Mouse (Mus musculus) limb, embryonic 13.5 days (tissue): ENCODE measurements around the gene Gm4981. TPM values are rescaled to one million over a fixed set of nuclear protein-coding genes. Genes with fewer than 3 reads are reported as not detected.
A peak's percentile ranks its signal among the peaks of the same experiment; 100 is the strongest.
"Not testable (repeated sequence)": the region's sequence is repeated elsewhere in the genome, so short reads cannot be mapped to it uniquely, and the experiment has no call there.

Experiments
- ATAC-seq: fragments of 200-750 bp; cut with Nextera tagmentation; 2 replicates; pipeline ENCODE4 v1.8.0; 2017; ENCODE audit warnings: low read depth, moderate number of reproducible peaks, moderate TSS enrichment; ENCODE audit not compliant: low FRiP score
- H3K27ac ChIP-seq: fragments of 300-500 bp; sonication (generic); 2 replicates; pipeline ENCODE4 v1.5.1; 2015; ENCODE audit warnings: inconsistent platforms, mild to moderate bottlenecking, moderate library complexity
- H3K27me3 ChIP-seq: fragments of 300-500 bp; sonication (generic); 2 replicates; pipeline ENCODE4 v1.6.1; 2015; ENCODE audit warnings: mild to moderate bottlenecking, inconsistent platforms
- H3K36me3 ChIP-seq: fragments of 300-500 bp; sonication (generic); 2 replicates; pipeline ENCODE4 v1.6.1; 2015; ENCODE audit warnings: inconsistent platforms, mild to moderate bottlenecking, moderate library complexity
- H3K4me1 ChIP-seq: fragments of 300-500 bp; sonication (generic); 2 replicates; pipeline ENCODE4 v1.6.1; 2015; ENCODE audit warnings: inconsistent platforms
- H3K4me2 ChIP-seq: fragments of 300-500 bp; sonication (generic); replicated peaks from 2 replicates; pipeline ENCODE4 v1.6.1; 2015; ENCODE audit warnings: inconsistent platforms, mild to moderate bottlenecking, moderate library complexity
- H3K4me3 ChIP-seq: fragments of 300-500 bp; sonication (generic); 2 replicates; pipeline ENCODE4 v1.5.1; 2015; ENCODE audit warnings: moderate library complexity, mild to moderate bottlenecking, inconsistent platforms
- H3K9ac ChIP-seq: fragments of 300-500 bp; sonication (generic); 2 replicates; pipeline ENCODE4 v1.6.1; 2015; ENCODE audit warnings: mild to moderate bottlenecking, inconsistent platforms
- H3K9me3 ChIP-seq: fragments of 300-500 bp; sonication (generic); 2 replicates; pipeline ENCODE4 v1.6.1; 2016; ENCODE audit warnings: inconsistent platforms
- WGBS: fragments of 180-500 bp; shearing (Covaris S2); methylation state at CpG from one replicate; pipeline ENCODE4 v1.1.7; 2015; 5-methylcytosine and 5-hydroxymethylcytosine counted together
- polyA plus RNA-seq: library from polyadenylated mRNA; unstranded; fragments of >200 nt; fragmentation: Nextera tagmentation; extraction: Ambion mirVana; gene quantifications from 2 replicates; pipeline ENCODE4 v1.2.1, GENCODE M21; 2015

The Gm4981 gene
- not detected in 2 replicates for polyA plus RNA-seq

- H3K27me3 ChIP-seq: no peaks in the 10 kb centered on the region
- no peaks in the 10 kb centered on the region for H3K36me3 ChIP-seq
- H3K4me3 ChIP-seq: no peak within 1 kb of the TSS
- H3K27ac ChIP-seq: no peak within 1 kb of the TSS
- H3K4me2 ChIP-seq: no peak within 1 kb of the TSS
- ATAC-seq: no peak
- H3K9ac ChIP-seq: no peak within 1 kb of the TSS
- H3K4me1 ChIP-seq: no peaks in the 10 kb centered on the region
- H3K9me3 ChIP-seq: peaks cover 22% of the 10 kb centered on the region
- WGBS: 88% methylated on average over 10 of the region's 10 CpGs
Observed at GRCm38 (mm10) chr10:58236613-58237012, at the start of gene Gm4981. Gm4981 (minus strand) TSS chr10:58236701.

- Histone ChIP-seq H3K36me3 (peaks cover 70% of the 10 kb centered on the region), H3K4me3 (no peak overlapping the region), H3K4me1 (no peaks in the 10 kb centered on the region), H3K4me2 (no peak overlapping the region), H3K27ac (no peak overlapping the region), H3K9ac (no peak overlapping the region), H3K27me3 (no peaks in the 10 kb centered on the region), H3K9me3 (no peaks in the 10 kb centered on the region)
- no peak for ATAC-seq
- 83% methylated on average over 7 of the region's 7 CpGs for WGBS
Observed at GRCm38 (mm10) chr10:58282238-58282637, 45.7 kb upstream of the Gm4981 start.

DNA sequence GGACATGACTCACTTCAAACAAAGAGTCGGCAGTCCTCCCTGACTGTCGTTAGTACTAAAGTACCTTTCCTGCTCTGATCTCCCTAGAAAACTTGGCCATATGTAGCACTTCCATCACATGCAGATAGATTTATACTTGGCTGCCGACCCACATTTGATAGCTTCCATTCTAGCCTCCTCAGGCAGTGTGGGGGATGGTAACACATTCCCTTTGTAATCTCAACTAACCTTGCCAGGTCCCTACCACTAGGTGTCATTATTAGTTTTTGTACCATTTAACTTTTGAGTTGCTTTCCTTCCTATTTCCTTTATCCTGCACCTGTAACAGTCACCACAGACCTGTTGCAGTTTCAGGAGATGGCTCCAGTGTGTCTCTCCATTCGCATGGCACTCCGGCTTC, 22.0 kb upstream of the Gm4981 start:
- no peak overlapping the region for H3K9ac ChIP-seq
- no peak overlapping the region for H3K4me3 ChIP-seq
- H3K27ac ChIP-seq: no peak overlapping the region
- no peak for ATAC-seq
- no peaks in the 10 kb centered on the region for H3K9me3 ChIP-seq
- H3K36me3 ChIP-seq: peaks cover 34% of the 10 kb centered on the region
- H3K27me3 ChIP-seq: no peaks in the 10 kb centered on the region
- peaks cover 10% of the 10 kb centered on the region for H3K4me1 ChIP-seq
- WGBS: 61% methylated on average over 5 of the region's 5 CpGs
- no peak overlapping the region for H3K4me2 ChIP-seq

DNA sequence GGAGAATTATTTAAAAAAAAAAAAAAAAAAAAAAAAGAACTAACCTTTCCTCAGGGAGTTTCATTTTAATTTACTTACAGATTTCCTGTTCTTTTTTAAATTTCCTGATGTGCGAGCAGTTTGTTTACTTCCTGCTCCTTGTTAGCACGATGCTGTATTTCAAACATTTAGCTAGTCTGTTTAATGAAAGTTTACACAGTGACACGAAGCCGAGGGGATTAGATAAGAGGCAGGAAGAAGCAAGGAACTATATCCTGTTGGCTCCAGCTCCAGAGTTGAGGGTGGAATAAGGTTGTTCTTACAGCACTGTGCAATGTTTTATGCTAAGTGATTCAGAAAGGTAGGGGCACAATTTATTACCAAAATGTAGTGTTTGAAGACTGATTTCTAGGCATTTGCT, 19.5 kb upstream of the Gm4981 start:
- Histone ChIP-seq H3K27me3 (no peaks in the 10 kb centered on the region), H3K4me2 (peak overlapping the region; percentile 66), H3K4me3 (peak overlapping the region; percentile 84), H3K27ac (no peak overlapping the region; the same call in 1 of the 2 replicates), H3K9me3 (no peaks in the 10 kb centered on the region), H3K36me3 (peaks cover 21% of the 10 kb centered on the region), H3K4me1 (peaks cover 10% of the 10 kb centered on the region), H3K9ac (peak overlapping the region; percentile 84)
- WGBS: 5% methylated on average over 4 of the region's 4 CpGs
- ATAC-seq: no peak

DNA sequence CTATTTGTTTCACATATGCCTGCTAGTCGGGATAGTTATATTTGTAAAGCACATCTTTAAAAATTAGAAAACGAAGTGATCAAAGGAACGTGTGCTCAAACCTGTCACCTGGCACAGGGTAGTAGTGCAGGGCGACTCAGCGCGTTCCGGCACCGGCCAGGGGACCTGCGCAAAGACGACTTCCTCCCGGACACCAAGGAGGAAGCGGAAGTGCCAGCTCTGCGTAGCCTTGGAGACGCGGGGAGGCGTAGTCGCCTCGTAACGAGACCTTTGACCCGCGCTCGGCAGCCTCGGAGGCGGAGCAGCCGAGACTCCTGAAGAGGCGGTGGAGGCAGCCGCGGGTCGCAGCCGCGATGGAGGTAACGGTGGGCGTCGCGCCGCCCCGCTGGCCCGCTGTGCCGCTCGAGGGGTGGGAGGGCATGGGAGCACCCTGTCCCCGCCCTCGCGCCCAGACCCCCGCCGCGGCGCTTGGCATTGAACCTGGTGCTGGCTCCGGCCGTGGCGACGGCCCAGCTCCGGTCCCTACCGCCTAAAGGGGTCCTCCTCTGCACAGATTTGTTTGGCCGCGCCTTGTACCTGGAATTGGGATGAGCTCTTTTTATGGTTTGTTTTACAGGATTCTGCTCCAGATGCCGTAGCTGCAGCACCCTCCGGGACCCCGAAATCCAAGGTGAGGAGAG, 18.9 kb upstream of the Gm4981 start, which contains the start of gene Gcc2:
Gcc2 (plus strand) TSS at position 285 of the 680 bp plus-strand sequence.
- Histone ChIP-seq H3K4me3 (peak within 1 kb of the TSS; percentile 84), H3K27me3 (no peaks in the 10 kb centered on the region), H3K9ac (peak within 1 kb of the TSS; percentile 84), H3K4me1 (peaks cover 10% of the 10 kb centered on the region), H3K27ac (peak within 1 kb of the TSS; percentile 58; the same call in 1 of the 2 replicates), H3K9me3 (no peaks in the 10 kb centered on the region), H3K36me3 (peaks cover 18% of the 10 kb centered on the region), H3K4me2 (peak within 1 kb of the TSS; percentile 66)
- ATAC-seq: peak; percentile 99
- under 1% methylated on average over 58 of the region's 58 CpGs for WGBS

- H3K9ac ChIP-seq: peak overlapping the region; percentile 55
- no peak for ATAC-seq
- H3K4me2 ChIP-seq: peak overlapping the region; percentile 66
- H3K9me3 ChIP-seq: no peaks in the 10 kb centered on the region
- peaks cover 10% of the 10 kb centered on the region for H3K4me1 ChIP-seq
- H3K27ac ChIP-seq: no peak overlapping the region
- WGBS: 46% methylated on average over 6 of the region's 6 CpGs
- peak overlapping the region; percentile 84 for H3K4me3 ChIP-seq
- no peaks in the 10 kb centered on the region for H3K27me3 ChIP-seq
- H3K36me3 ChIP-seq: peaks cover 12% of the 10 kb centered on the region
Observed at GRCm38 (mm10) chr10:58254635-58255175, 18.2 kb upstream of the Gm4981 start.

DNA sequence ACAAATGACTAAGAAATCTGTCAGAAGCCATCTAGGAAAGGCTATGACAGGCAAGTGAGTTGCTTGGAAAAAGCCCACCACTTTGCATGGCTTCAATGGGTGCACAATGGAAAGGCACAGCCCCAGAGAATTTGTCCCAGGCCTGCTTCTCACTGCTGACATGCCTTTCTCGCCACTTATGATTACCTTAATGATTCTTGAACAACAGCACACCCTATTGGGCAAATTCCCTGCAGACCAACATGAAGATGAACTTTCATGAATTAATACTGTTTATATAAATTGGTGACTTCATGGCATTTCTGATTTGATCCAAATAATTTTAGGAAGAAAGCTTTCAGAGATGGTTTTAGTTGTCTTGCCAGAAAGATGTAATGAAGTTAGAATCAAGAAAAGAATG, 13.0 kb upstream of the Gm4981 start:
- Histone ChIP-seq H3K36me3 (no peaks in the 10 kb centered on the region), H3K9me3 (no peaks in the 10 kb centered on the region), H3K4me2 (no peak overlapping the region), H3K9ac (no peak overlapping the region), H3K4me1 (peaks cover under 1% of the 10 kb centered on the region; the same call in 1 of the 2 replicates), H3K27ac (no peak overlapping the region), H3K27me3 (no peaks in the 10 kb centered on the region), H3K4me3 (no peak overlapping the region)
- 11% methylated on average over 1 of the region's 1 CpGs for WGBS
- no peak for ATAC-seq

DNA sequence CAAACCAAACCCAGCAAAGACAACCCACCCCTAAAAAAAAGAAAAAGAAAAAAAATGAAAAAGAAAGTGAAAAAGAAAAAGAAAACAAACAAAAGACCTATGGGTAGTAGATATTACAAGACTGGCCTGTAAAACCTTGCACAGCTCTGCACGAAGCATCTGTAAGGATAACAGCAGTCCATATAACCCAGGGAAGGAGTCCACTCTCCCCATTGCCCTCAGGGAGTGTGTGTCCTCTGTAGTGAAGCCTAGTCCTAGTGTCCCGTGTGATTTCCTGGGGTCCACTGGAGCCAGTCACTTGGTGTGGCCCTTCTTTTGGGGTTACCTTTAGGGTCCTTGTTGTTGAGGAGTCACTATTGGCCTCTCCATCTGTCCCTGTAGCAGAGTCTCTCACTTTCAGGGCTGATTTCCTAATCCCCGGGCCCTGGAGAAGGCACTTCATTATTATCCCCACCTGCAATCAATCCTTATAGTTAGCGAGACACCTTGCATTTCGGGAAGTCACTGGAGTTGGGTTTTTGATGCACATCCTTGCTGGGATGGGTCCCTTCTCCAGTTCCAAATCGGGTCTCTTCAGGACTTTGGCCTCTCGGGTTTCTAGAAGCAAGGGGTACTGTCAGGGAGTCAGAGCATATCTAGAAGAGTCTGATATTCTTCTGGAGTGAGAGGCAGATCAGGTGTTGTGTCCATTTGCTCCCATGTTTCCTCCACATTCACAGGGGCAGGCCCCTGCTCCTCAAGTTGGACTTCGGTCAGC, 2.7 kb upstream of the Gm4981 start:
- not testable (repeated sequence) for H3K27me3 ChIP-seq, H3K4me1 ChIP-seq, H3K27ac ChIP-seq, H3K36me3 ChIP-seq, H3K9ac ChIP-seq, H3K9me3 ChIP-seq, H3K4me2 ChIP-seq, H3K4me3 ChIP-seq
- 83% methylated on average over 8 of the region's 8 CpGs for WGBS
- ATAC-seq: peak; percentile 82

- not testable (repeated sequence) for H3K4me2 ChIP-seq, H3K27ac ChIP-seq, H3K27me3 ChIP-seq, H3K4me1 ChIP-seq, ATAC-seq, H3K36me3 ChIP-seq, H3K9ac ChIP-seq, H3K4me3 ChIP-seq
- peaks cover 22% of the 10 kb centered on the region for H3K9me3 ChIP-seq
- WGBS: 76% methylated on average over 4 of the region's 4 CpGs
Observed at GRCm38 (mm10) chr10:58234985-58235384, 1.5 kb downstream of the Gm4981 start.

- peaks cover 19% of the 10 kb centered on the region for H3K9me3 ChIP-seq
- H3K9ac ChIP-seq, H3K36me3 ChIP-seq, H3K4me1 ChIP-seq, H3K27me3 ChIP-seq, H3K4me2 ChIP-seq, H3K27ac ChIP-seq, H3K4me3 ChIP-seq, ATAC-seq: not testable (repeated sequence)
Observed at GRCm38 (mm10) chr10:58233740-58234121, 2.8 kb downstream of the Gm4981 start.

- not testable (repeated sequence) for H3K4me1 ChIP-seq, H3K27me3 ChIP-seq, H3K36me3 ChIP-seq, H3K27ac ChIP-seq, H3K4me3 ChIP-seq, H3K4me2 ChIP-seq, H3K9ac ChIP-seq
- ATAC-seq: peak; percentile 39
- WGBS: 77% methylated on average over 10 of the region's 10 CpGs
- H3K9me3 ChIP-seq: peaks cover 16% of the 10 kb centered on the region
Observed at GRCm38 (mm10) chr10:58233054-58233739, 3.3 kb downstream of the Gm4981 start.

GRCm38 (mm10) chr10:58232641-58232969, 3.9 kb downstream of the Gm4981 start, which contains the start of gene Duxf3:
Duxf3 (minus strand) TSS chr10:58232675.
- not testable (repeated sequence) for H3K27me3 ChIP-seq, H3K4me2 ChIP-seq, H3K4me1 ChIP-seq, H3K36me3 ChIP-seq, H3K9ac ChIP-seq, H3K4me3 ChIP-seq, H3K27ac ChIP-seq
- WGBS: 80% methylated on average over 8 of the region's 8 CpGs
- ATAC-seq: peak; percentile 42
- H3K9me3 ChIP-seq: peaks cover 14% of the 10 kb centered on the region
